Mouse (Mus musculus) spleen, postnatal 14 days (tissue): ENCODE data around the gene Pml.

Experiments used
- DNase-seq, 2 experiments: peaks; one replicate each; pipeline ENCODE4 v3.0.0; 2021 to 2022; ENCODE audit warnings: low spot score in 2 of 2

Pml gene

DNA sequence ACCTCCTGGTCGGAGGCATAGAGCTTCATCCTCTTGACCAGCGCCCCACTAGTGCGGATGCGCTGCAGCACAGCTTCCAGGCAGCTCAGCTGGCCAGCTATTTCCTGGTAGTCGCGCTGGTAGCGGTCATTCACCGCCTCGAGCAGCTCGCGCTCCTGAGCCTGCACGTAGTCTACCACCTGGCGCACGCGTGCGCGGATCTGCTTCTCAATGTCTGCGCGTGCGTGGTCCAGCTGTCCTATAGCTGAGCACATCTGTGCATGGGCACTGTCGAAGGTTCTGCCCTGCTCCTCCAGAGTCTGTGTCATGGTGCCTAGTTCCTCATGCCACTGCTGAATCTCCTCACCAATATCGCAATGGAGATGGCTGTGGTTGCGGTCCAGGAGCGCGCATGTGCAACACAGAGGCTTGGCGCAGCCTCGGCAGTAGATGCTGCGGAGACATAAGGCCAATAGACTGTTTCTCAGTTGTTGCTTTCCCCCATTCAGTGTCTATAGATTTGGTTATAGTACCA, 15.0 kb downstream of the Pml start:
- DNase-seq, result no peak

DNA sequence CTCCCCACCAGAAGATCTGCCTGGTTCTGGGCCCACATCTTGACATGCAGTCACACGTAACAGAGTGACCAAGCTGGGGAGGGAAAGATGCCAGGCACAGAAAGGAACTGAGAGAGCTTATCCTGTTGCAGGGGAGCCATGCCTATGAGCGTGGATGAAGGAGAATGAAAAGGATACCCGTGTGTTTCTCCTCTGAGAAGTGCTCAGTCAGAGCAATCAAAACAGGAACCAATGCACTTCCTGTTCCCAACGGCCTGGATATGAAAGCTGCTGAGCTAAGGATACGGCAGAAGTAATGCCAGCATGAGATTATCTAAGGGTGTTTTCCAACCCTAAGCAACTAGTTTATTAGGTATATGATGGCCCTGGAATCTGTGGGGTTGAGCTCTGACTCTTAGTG, 17.2 kb downstream of the Pml start:
- DNase-seq, result no peak

DNA sequence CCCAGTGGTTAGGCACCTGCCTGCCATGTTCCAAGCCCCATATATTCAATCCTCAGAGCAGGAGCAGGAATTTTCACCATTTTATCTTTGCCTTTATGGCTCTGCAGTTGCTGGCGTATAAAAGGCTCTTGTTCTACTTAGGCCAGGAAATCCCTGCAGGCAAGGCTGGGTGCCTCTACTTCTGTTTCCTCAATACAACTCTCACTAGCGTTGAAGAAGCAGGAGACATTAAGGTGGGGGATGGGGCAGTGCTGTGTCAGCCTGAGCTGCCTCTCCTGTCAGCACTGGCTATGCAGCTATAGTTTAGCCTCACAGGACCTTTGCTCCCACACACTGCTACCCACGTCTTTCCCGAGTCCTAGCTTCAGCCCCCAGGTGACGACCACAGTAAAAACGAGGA, 17.8 kb downstream of the Pml start:
- DNase-seq, result no peak

DNA sequence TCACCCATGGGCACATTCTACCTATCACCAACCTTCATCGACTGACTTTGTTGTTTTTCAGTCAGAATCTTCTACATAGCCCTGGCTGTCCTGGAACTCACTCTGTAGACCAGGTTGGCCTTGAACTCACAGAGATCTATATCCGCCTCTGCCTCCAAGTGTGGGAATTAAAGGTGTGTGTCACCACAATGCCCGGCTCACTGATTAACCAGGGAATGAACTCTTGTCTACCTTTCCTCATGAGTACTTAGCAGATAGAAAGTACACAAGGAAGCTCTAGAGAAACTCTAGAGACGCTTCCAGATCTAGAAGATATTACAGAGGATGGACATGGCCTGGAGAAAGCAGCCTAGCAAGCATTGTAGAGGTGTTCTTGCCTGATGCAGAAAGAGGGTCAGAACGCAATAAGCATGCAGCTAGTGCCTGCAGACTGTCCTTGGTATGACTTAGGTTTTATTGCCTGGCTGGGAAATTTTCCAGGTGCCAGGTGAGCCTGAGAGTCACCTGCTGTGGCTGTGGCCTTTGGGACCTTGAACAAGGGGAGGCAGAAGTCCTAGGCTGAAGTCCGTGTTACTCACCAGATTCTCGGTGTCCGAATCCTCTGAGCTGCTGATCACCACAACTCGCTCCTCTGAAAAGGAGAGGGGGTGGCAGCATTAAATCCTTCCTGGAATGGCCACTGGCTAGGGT, 20.7 kb downstream of the Pml start:
- DNase-seq, result no peak

DNA sequence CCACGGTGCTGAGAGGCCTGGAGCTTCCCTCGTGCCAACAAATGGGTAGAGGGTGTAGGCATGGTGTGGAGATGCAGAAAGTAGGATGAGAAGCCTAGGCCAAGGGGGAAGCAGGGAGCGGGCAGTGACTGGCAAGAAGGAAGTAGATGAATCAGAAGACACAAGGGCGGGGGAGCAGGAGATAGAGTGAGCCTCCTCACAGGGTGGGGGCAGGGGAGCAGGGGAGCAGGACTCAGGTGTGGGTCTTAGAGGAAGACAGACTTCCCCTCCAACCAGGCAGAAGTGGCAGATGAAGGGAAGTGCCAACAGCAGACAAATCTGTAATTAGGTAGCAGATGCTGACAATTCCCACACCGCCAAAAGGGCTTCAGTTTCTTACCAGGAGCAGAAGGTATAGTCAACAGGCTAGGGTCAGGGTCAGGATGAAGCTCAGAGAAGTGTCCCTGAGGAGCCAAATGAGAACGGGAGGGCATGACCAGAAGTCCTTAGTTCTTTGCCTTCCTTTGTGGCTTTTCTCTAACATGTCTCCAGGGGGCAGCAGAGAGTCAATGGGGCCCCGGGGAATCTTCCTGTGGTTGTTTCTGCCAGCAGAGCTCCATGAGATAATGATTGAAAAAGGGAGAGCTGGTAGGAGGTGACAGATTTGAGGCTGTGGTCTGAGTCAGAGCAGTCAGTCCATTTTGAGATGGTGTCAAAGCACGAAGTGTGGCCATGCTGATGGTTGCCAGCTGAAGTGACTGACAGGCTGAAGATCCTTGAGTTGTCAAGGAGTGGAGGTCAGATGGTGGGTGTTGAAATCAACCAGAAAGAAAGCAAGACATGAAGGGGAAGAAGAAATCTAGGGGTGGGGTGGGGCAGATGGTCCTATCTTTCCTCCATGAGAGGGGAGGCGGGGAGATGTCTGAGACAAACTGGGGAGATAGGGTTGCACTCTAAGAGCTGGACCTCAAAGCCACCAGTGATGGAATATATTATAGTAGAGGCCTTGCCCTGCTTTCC, 23.4 kb downstream of the Pml start:
- peak in 1 of 2 experiments; percentile 63 for DNase-seq

DNA sequence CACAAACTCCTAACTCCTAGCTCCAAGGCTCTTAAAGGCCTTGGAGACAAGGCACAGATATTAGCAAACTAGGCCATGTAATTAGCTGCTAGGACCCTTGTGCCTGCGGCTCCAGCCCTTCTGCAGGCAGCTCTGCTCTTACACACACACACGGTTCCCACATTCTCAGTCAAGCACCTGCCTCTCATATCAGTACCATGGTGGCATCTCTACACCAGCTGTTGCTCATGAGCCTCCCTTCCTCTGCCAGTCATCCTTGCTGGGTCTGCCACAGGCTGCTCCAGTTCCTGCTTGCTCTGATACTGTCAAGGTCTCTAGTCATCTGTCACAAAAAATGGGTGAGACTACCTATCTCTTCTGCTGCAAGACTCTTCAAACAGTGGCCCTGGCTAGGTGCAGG, 25.2 kb downstream of the Pml start:
- no peak for DNase-seq

- DNase-seq, result no peak
These were observed 29.2 kb downstream of the Pml start for GRCm38 (mm10) chr9:58220218-58220903.

- no peak for DNase-seq
These were observed 31.0 kb downstream of the Pml start for GRCm38 (mm10) chr9:58218539-58218938.

DNA sequence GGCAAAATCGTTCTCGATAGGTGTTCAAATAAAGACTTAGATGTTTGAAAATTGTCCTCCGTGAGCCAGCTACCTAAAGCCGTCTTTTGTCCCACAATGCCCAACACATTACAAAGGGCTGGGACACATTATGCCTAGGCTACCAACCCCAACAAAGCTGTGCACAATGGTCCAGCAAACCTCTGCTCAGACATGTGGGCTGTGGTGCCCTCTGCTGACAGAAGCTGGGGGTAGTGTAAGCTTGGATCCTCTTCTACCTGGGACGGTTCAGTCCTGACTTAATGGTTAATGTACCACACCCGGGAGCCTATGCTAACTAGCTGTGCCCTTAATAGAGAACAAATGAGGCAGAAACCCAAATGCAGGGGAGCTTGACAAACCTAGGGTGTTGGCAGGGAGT, 33.2 kb downstream of the Pml start:
- DNase-seq, result peak in 1 of 2 experiments; percentile 45

DNA sequence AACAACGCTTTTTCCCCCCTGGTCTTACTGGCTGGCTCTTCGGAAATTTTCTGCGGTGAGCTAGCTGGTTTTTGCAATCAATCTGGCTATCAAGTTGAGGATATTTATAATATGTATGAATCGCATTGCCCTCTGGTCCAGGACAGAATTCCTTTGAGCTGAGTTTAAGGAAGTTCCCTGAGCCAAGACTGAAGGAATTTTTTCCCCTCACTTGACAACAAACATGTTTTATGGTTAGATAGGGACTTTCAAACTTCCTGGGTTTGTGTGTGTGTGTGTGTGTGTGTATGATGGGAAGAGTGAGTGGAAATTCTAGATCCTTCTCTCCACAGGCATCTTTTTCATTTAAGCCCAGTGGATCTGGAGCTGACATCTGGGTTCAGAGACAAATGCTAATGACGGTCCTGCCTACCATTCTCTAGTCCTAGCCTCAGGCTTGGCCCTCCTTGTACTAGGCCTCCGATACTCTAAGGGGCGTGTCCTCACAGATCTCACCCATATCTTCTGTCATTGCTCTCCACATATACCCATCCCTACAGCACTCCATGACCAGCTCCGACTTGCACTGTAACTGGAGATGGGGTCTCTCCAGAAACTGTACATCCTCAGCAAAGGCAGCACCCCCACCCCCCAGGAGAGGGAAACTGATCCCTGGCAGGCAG, 34.9 kb downstream of the Pml start:
- DNase-seq, result no peak

DNA sequence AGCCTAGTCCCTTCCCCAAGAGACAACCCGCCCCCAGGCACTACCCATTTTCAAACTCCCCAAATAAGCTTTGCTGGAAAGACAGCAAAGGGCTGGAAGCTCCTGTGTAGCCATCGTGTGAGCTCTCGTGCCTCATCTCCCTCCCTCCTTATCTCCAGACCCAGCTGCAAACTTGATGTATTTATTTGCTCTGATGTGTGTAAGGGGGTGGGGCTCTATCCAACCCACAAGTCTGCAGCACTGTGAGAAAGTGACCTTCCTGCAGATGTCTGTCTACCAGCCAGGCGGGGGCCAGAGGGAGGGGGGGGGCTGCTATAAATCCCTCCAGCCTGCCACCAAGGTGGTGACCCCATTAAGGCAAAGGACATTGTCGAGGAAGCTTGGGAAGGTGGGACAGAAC, 35.7 kb downstream of the Pml start:
- DNase-seq, result peak in 1 of 2 experiments; percentile 38

GRCm38 (mm10) chr9:58213377-58213776, 36.2 kb downstream of the Pml start:
- DNase-seq, result no peak

- DNase-seq, result no peak
These were observed 39.3 kb downstream of the Pml start for GRCm38 (mm10) chr9:58210304-58210627.

DNA sequence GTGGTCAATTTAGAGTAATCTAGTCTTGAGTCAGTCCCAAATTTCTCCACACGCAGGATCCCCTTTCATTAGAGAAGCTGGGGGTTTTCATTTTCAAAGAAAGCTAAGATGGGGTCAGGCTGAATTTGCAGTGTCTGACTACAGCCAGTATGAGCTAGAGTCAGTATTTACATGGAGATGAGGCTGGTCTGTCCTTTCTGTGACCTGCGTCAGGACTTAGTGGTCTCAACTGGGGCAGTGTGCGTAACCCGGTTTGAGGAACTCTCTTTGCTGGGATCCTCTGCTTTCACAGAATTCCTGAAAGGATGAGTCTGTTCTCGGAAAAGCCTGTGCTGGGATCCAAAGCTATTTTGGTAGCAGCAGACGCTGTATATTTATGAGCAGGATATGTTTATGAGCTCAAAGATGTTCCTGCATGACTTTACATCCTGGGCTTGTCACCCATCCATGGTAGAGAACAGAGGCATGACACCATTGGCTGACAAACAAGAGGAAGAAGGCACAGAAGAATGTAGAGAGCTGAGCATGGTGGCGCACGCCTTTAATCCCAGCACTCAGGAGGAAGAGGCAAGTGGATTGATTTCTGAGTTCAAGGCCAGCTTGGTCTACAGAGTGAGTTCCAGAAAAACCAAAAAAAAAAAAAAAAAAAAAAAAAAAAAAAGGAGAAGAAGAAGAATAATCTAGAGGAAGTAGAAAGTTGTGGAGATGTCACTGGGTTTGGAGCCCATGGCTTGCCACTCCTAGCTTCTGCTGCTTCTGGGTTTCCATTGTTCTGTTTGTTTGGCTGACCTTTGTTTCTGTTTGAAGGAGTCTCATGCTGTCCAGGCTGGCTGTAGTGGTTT, 39.9 kb downstream of the Pml start:
- no peak for DNase-seq

DNA sequence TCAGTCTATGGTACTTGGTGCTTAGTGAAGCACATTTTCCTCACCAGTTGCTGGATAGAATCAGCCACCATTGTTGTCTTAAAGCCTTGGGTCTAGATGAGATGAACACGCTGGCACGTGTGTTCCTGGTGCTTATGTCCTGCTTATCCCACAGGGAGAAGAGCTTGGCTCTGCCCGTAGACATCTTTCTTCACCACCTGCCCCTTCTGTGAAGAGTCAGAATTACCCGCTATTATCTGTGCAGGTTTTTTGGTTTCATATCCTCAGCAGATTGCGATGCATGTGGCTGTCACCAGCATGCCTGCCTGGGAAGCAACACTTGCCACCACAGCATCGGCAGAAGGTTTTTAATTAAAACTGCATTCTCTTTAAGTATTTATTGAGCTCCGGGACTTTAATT, 43.6 kb downstream of the Pml start:
- no peak for DNase-seq

GRCm38 (mm10) chr9:58204448-58205000, 45.1 kb downstream of the Pml start:
- peak; percentile 90 to 95 for DNase-seq

GRCm38 (mm10) chr9:58203516-58204447, 45.8 kb downstream of the Pml start, which contains the start of the genes Islr and Islr2:
TSS of gene Islr (minus strand) at chr9:58204306.
TSS of gene Islr2 (minus strand) at chr9:58204319.
- DNase-seq, result peak in 1 of 2 experiments; percentile 68

DNA sequence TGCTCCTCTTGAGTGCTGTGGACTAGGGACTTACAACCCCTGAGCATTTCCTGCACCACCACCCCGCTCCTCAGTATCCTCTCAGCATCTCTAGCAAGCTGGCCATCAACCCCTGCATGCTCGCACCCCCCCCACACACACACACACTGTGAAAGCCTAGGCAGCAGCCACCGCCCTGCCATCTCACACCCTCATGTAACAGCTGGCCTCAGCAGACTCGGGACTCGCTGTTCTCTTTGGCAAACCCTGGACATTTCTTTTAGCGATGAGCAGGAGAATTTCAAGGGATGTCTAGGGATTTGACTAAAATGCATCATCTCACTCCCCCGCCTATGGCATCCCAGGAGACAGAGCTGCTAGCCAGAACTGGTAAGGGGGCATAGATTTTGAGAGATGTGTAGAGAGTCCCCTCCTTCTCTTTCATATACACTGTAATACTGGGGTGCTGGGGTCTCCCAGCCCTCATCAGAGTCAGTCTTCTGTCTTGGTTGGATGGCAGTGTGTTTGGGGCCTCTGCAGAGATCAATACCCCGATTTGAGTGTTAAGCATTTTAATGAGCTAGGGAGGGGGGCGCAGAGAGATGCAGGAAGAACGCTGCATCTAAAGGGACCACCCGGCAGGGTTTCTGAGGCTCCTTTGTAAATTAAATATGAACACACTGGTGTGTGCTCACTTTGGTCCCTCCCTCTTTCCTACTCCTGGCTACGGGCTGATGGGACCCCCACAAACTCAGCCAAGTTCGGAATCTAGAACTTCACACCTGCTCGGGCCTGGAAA, 46.7 kb downstream of the Pml start:
- DNase-seq, result no peak
